Mouse (Mus musculus) heart, adult 2 months (tissue): Measurements from ENCODE around the gene Sec61g. TPM values are rescaled to one million over a fixed set of nuclear protein-coding genes. Genes with fewer than 3 reads are reported as not detected.
A peak's percentile ranks its signal among the peaks of the same experiment; 100 is the strongest.

Experiments used
- DNase-seq, 2 experiments: peaks; one replicate each; pipeline ENCODE4 v3.0.0; 2021
- H3K27ac ChIP-seq: fragments of 200-600 bp; 2 replicates; pipeline ENCODE4 v1.8.1; 2022
- H3K27me3 ChIP-seq: fragments of 200-500 bp; 2 replicates; pipeline ENCODE4 v1.6.1; 2012; ENCODE audit warnings: mild to moderate bottlenecking, low read length, inconsistent platforms, mixed read lengths; ENCODE audit not compliant: control insufficient read depth, insufficient read depth
- H3K36me3 ChIP-seq: fragments of 200-500 bp; 2 replicates; pipeline ENCODE4 v1.6.1; 2012; ENCODE audit warnings: low read length, inconsistent platforms; ENCODE audit not compliant: control insufficient read depth, insufficient read depth
- H3K4me1 ChIP-seq: fragments of 200-500 bp; 2 replicates; pipeline ENCODE4 v1.6.1; 2011; ENCODE audit warnings: low read length; ENCODE audit not compliant: control insufficient read depth, insufficient read depth
- H3K4me3 ChIP-seq: fragments of 200-600 bp; 2 replicates; pipeline ENCODE4 v1.8.1; 2022
- H3K79me2 ChIP-seq: fragments of 200-500 bp; replicated peaks from 2 replicates; pipeline ENCODE4 v1.6.1; 2012; ENCODE audit warnings: mild to moderate bottlenecking, inconsistent platforms, low read length, moderate library complexity, mixed read lengths; ENCODE audit not compliant: control insufficient read depth, insufficient read depth
- H3K9ac ChIP-seq: fragments of 200-500 bp; 2 replicates; pipeline ENCODE4 v1.6.1; 2012; ENCODE audit warnings: low read depth, mild to moderate bottlenecking, control low read depth, inconsistent platforms, low read length, mixed read lengths
- CTCF ChIP-seq: fragments of 200-600 bp; IDR thresholded peaks from 2 replicates; pipeline ENCODE4 v1.8.1; 2022; ENCODE audit warnings: antibody characterized with exemption, mild to moderate bottlenecking, moderate library complexity
- EP300 ChIP-seq: fragments of 200-500 bp; IDR thresholded peaks from 2 replicates; pipeline ENCODE4 v1.6.1; 2011; ENCODE audit warnings: low read depth, low read length, control low read depth; ENCODE audit not compliant: insufficient read depth
- POLR2A ChIP-seq: fragments of 200-500 bp; IDR thresholded peaks from 2 replicates; pipeline ENCODE4 v1.6.1; 2011; ENCODE audit warnings: mild to moderate bottlenecking, low read depth, low read length, control low read depth; ENCODE audit not compliant: insufficient read depth
- WGBS: fragments of 180-500 bp; shearing (Covaris S2); methylation state at CpG from one replicate; pipeline ENCODE4 v1.1.7; 2018; 5-methylcytosine and 5-hydroxymethylcytosine counted together
- intact Hi-C: fragments of 180-260 bp; cut with DNase I; formaldehyde crosslinking; loops from one replicate; pipeline ENCODE4 v1.15.1; 2025
- polyA plus RNA-seq: library from polyadenylated mRNA; depleted of rRNA; stranded (reverse); fragments of >200 nt; gene quantifications from 2 replicates; pipeline ENCODE4 v1.2.3, GENCODE M21; 2012; rRNA removed
- total RNA-seq, 2 experiments: library from RNA; stranded (reverse); gene quantifications; 2 replicates each; pipeline ENCODE4 v1.2.3; 2021

The Sec61g gene
- total and polyA plus RNA-seq, 3 experiments, result 2.6 to 17.5 (median 4.0) TPM

DNA sequence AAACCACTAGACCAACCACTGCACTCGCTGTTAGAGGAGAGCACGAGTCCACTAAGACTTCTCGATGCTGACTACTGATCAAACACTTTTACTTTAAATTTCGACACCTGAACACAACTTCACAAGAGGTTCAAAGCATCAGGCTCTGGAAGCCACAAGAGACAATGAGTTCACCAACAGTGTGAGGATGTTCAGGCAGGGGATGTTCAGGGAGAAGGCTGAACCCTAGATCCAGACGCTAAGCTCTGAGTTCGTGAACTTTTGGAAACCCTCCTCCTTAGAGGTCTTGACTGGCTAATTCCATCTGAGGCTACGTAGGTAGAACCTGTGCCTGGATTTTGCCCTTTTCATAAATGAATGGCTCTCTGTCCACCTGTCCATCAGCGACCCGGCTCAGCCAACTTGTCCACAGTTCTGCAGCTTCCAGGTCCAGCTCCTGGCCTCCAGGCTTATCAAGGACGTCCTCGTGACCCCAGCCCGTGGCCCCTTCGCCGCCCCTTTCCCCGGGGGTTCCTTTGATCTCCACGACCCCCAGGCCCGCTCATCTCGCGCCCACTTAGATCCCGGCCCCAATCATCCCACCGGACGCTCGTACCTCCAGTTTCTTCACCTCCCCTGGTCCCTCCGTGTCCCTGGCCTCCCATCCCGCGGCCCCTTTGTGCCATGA lies 766 bp downstream of the Sec61g start:
- 3% methylated on average over 26 of the region's 26 CpGs for WGBS

DNA sequence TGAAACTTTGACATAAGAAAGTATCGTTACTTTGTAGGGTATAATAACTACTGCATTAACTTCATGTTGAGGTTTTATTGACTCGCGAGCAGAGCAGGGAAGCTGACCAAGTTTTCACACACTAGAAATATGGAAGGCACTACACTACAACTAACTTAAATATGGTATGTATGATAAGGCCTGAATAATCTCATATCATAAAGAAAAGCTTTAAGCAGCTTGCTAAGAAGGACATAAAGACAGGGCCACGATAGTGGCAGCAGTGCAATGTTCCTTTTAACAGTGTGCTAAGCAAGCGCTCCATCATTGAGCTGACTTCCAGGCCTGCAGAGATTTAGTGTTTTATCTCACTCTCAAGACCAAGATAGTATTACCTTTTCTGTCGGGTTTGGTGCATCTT lies 2.3 kb downstream of the Sec61g start:
- no peak overlapping the region for H3K9ac ChIP-seq
- no peak overlapping the region for H3K4me3 ChIP-seq
- intact Hi-C loops, result loop anchor here (5.0 kb wide), 1 partner anchor 446 kb away; the partner anchor contains the start of gene Fbxo48
- H3K36me3 ChIP-seq, result peaks cover 17% of the 10 kb centered on the region
- WGBS, result 97% methylated on average over 6 of the region's 6 CpGs
- TF ChIP-seq POLR2A, result no peak
- no peak for TF ChIP-seq CTCF
- no peak for TF ChIP-seq EP300
- no peaks in the 10 kb centered on the region for H3K27me3 ChIP-seq
- no peaks in the 10 kb centered on the region; the same call in 1 of the 2 replicates for H3K79me2 ChIP-seq
- H3K4me1 ChIP-seq, result peaks cover 1% of the 10 kb centered on the region
- no peak overlapping the region for H3K27ac ChIP-seq
- no peak for DNase-seq

More for the DNA sequence above, 766 bp downstream of the Sec61g start:
- Histone ChIP-seq H3K27ac (peak overlapping the region; percentile 96), H3K79me2 (no peaks in the 10 kb centered on the region; the same call in 1 of the 2 replicates), H3K36me3 (peaks cover 17% of the 10 kb centered on the region), H3K27me3 (no peaks in the 10 kb centered on the region), H3K4me1 (peaks cover 1% of the 10 kb centered on the region), H3K4me3 (peak overlapping the region; percentile 77), H3K9ac (peak overlapping the region; percentile 94)
- DNase-seq, result no peak
- TF ChIP-seq EP300 (no peak), CTCF (no peak), POLR2A (no peak)
- intact Hi-C loops, result loop anchor here (5.0 kb wide), 1 partner anchor 445 kb away; the partner anchor contains the start of gene Fbxo48

DNA sequence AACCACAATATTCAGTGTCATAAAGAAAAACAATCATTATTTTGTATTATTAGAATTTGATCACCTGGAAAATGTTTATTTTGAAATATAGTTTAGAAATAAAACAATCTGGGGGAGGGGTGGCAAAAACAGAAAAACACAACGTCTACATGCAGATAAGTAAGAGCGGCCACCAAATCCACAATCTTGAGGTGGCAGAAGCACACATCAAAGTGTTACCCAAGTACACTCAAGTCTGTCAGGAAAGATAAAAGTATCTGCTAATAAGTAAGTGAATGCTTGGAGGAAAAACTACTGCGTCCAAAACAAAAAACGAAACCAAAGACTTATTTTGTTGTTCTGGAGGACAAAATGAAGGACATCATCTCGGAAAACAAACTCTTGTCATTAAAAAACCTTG lies 5.1 kb downstream of the Sec61g start:
- Histone ChIP-seq H3K79me2 (no peaks in the 10 kb centered on the region; the same call in 1 of the 2 replicates), H3K9ac (no peak overlapping the region), H3K4me3 (no peak overlapping the region), H3K36me3 (peaks cover 15% of the 10 kb centered on the region), H3K27me3 (no peaks in the 10 kb centered on the region), H3K27ac (no peak overlapping the region), H3K4me1 (peaks cover 1% of the 10 kb centered on the region; the same call in 1 of the 2 replicates)
- no peak for TF ChIP-seq POLR2A
- no peak for TF ChIP-seq EP300
- TF ChIP-seq CTCF, result no peak
- 82% methylated on average over 5 of the region's 5 CpGs for WGBS
- intact Hi-C loops, result no loop called here
- no peak for DNase-seq

DNA sequence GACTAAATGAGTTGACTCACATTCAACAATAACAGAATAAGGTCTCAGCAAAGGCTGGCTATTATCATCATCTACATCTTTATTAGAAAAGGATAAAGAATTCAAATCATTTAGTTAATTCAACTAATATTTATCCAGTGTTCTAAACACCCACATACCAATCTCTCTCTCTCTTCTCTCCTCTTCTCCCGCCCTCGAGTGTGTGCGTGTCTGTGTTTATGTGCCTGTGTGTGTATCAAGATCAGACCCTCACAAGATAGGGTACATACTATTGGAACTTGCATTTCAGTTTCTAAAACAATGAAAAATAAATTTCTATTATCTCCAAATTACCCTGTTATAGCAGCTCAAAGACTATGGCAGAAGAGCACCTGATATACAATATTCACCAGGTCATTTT lies 5.5 kb downstream of the Sec61g start:
- Histone ChIP-seq H3K36me3 (peaks cover 15% of the 10 kb centered on the region), H3K79me2 (no peaks in the 10 kb centered on the region; the same call in 1 of the 2 replicates)
- WGBS, result 90% methylated on average over 3 of the region's 3 CpGs

DNA sequence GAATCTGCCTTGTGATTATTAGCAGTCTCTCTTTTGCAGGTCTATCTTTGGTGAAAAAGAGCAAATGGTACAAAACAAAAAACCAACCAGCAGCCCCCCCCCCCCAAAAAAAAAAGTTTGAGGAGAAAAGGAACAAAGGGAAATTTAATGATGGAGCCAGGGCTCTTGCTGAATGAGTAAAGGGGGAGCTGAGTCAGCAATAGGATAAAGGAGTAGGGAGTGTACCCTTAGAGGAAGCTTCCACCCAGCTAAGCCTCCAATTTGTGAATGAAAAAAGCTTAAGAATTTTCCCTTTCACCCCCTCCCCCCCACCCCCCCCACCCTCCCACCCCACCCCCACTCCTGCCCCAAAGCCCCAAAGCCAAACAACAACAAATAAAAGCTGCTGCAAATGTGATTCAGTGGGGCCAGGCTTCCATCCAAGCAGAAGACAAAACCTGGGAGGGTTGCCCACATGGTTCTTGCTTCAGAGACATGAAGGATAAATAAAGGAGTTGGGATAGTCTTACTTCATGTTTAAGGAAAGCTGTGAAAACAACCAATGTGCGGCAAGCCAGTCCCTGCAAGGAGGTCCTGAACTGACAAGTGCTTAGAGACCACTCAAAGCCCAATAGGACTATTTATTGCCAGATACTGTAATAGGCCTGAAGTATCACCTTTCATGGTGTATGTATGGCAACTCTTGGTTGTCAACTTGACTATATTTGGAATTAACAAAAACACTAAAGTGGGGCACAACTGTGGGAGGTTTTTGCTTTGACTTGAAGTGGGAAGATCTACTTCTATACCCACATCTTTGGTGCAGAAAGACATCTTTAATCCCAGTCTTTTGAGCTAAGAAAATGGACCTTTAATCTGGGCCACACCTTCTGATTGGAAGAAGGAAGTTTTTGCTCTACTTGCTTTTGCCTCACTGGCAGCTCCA lies 9.3 kb downstream of the Sec61g start:
- Histone ChIP-seq H3K4me1 (no peaks in the 10 kb centered on the region), H3K9ac (no peak overlapping the region), H3K27me3 (no peaks in the 10 kb centered on the region), H3K36me3 (peaks cover 5% of the 10 kb centered on the region; the same call in 1 of the 2 replicates), H3K79me2 (no peaks in the 10 kb centered on the region), H3K27ac (no peak overlapping the region), H3K4me3 (no peak overlapping the region)
- WGBS, result 52% methylated on average over 1 of the region's 1 CpGs
- DNase-seq, result no peak
- TF ChIP-seq CTCF, result no peak
- no peak for TF ChIP-seq EP300
- TF ChIP-seq POLR2A, result no peak
- intact Hi-C loops, result no loop called here

More for the DNA sequence above, 5.5 kb downstream of the Sec61g start:
- TF ChIP-seq CTCF (no peak), EP300 (no peak), POLR2A (no peak)
- H3K9ac ChIP-seq, result no peak overlapping the region
- intact Hi-C loops, result no loop called here
- DNase-seq, result no peak
- peaks cover 1% of the 10 kb centered on the region; the same call in 1 of the 2 replicates for H3K4me1 ChIP-seq
- H3K4me3 ChIP-seq, result no peak overlapping the region
- H3K27ac ChIP-seq, result no peak overlapping the region
- H3K27me3 ChIP-seq, result no peaks in the 10 kb centered on the region

Other genes starting within 250 kb of the Sec61g start
- 10 to 100 TPM in 1 of 2 experiments, 1 to 10 TPM in 1; 4.9 to 10.5 TPM for gene Egfr, start 243.7 kb upstream of the Sec61g start, total RNA-seq
- gene Egfr, start 243.7 kb upstream of the Sec61g start, polyA plus RNA-seq, result 4.4 and 7.0 TPM in 2 replicates